Mouse (Mus musculus) c-Kit-positive CD71-negative TER-119-negative erythroid progenitor cells, embryonic 14.5 days (primary cell): ENCODE data around the gene Rbpjl.

Source experiments
- DNase-seq: peaks from one replicate; pipeline ENCODE4 v3.0.0-alpha.2; 2013; ENCODE audit warnings: low read depth

Rbpjl gene

GRCm38 (mm10) chr2:164402906-164403305, at the start of gene Rbpjl:
Rbpjl (plus strand) TSS chr2:164403141.
- no peak for DNase-seq

GRCm38 (mm10) chr2:164353356-164353755, 49.6 kb upstream of the Rbpjl start:
- DNase-seq: no peak

DNA sequence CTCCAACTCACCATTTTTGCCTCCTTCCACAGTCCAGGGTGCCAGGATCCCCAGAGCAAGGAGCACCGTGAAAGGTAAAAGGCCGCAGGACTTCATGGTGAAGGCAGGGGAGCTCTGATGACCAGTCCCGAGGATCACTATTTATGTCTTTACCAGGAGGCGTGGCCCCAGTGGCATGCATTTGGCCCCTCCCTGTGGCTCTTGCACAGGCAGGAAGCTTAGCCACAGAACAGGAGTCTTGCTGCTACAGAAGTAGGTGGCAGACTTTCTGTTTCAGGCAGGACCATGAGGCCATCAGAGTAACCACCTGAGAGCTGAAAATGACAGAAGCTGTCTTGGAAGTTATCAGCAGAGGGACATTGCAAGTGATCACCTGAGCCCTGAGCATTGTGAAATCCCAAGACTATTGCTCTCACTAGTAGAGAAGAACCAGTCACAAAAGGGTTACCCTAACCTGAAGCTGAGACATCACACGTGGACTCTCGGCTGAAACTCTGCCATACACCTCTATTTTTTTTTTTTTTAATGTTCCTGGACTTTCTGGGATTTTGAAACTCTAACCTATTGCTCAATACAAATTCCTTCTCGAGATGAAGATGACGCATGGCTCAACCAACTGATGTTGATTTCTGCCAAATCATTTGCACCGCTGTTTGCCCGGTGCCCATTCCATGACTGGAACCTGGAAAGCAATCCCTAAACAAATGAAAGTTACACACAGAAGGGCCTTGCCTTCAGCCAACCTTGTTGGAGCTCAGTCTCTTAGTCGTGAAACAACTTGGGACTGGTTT, 46.6 kb upstream of the Rbpjl start:
- no peak for DNase-seq

DNA sequence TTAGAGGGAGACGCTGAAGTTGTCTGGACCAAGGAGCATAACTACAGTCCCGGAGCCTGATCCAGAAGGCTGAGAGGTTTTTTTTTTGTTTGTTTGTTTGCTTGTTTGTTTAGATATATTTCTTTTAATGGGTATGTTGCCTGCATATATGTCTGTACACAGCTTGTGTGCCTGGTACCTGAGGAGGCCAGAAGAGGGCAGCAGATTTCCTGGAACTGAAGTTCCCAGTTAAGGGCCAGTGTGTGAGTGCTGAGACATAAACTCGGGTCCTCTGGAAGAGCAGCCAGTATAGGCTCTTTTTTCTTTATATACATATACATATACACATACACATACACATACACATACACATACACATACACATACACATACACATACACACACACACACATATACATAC, 44.6 kb upstream of the Rbpjl start:
- DNase-seq: no peak

- DNase-seq: no peak
Measured at GRCm38 (mm10) chr2:164359031-164359430, 43.9 kb upstream of the Rbpjl start.

GRCm38 (mm10) chr2:164359668-164360067, 43.3 kb upstream of the Rbpjl start:
- no peak for DNase-seq

- DNase-seq: no peak
Measured at GRCm38 (mm10) chr2:164360974-164361657, 41.8 kb upstream of the Rbpjl start.

DNA sequence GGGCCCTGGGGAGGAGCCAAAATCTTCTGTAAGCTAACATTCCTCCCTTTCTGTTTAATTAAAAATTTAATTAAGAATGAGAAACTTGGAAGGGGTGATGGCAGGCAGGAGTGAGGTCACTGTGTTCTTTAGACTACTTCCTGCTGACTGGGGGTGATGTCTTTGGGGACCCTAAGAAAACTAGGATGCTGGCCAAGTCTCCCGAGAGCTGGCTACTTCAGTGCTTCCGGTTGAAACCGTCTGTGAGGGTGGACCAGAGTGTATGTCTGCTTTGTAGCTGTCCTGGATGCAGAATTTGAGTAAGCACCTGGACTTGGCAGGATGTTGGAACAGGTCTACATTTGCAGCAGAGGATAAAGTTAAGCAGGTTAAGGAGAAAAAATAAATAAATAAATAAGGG, 36.0 kb upstream of the Rbpjl start:
- DNase-seq: no peak

- DNase-seq: no peak
Measured at GRCm38 (mm10) chr2:164368620-164369105, 34.3 kb upstream of the Rbpjl start.

GRCm38 (mm10) chr2:164371371-164371770, 31.6 kb upstream of the Rbpjl start:
- DNase-seq: no peak

- no peak for DNase-seq
Measured at GRCm38 (mm10) chr2:164372408-164373053, 30.4 kb upstream of the Rbpjl start.

GRCm38 (mm10) chr2:164373187-164373586, 29.8 kb upstream of the Rbpjl start:
- DNase-seq: no peak

- no peak for DNase-seq
Measured at GRCm38 (mm10) chr2:164377478-164378426, 25.2 kb upstream of the Rbpjl start.

GRCm38 (mm10) chr2:164381726-164382125, 21.2 kb upstream of the Rbpjl start:
- no peak for DNase-seq

DNA sequence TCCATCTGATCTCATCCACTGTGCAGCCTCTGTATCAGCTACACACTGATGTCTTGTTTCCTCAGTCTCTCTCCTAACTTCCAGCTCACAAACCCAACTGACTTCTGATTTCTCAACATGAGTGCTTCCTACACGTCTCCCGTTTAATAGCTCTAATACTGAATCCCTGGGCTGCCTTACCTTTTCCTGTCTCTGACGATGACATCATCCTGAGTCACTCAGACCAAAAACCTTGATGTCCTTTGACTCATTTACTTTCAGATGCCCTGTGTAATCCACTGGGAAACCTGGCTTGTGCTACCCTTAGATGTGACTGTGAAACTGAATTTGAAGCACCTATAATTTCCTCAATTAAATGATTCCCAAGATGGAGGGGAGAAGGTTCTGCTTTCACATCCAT, 20.0 kb upstream of the Rbpjl start:
- DNase-seq: no peak

GRCm38 (mm10) chr2:164383656-164384399, 19.1 kb upstream of the Rbpjl start:
- DNase-seq: no peak

DNA sequence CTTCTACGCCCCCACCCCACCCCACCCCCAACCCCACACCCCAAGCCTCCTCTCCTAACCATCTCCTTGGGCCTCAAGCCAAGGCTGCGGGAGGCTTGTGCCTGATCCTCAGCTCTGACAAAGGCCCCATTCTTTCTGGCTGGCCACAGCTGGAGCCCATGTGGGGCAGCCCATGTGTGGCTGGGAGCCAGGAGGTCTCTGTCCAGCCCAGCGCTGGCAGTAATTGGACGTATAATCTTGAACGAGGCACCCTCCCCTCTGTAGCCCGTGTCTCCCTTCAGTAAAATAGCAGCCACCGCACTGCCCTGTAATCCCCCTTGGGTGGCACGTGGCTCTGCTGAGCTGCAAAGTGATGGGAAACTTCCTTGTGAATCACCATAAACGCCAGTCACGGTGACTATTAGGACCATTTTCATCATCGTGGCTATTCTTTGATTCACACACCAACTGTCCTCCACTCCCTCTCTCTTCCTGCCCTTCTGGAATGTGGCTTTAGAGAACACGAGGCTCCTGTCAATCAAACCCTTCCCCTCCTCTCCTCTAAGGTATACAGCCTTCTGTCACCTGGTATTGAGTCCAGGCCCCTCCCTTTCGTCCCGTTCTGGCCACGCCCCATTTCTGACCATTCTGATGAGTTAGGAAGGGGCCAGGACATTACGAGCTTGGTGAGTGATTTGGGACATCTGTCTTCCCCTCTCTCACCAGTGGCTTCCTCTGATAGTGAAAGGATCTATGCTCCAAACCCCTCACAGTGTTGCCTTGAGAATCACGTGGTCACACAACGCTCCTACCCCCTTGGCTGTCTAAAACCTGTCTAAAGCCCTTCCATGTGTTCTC, 16.8 kb upstream of the Rbpjl start:
- no peak for DNase-seq

DNA sequence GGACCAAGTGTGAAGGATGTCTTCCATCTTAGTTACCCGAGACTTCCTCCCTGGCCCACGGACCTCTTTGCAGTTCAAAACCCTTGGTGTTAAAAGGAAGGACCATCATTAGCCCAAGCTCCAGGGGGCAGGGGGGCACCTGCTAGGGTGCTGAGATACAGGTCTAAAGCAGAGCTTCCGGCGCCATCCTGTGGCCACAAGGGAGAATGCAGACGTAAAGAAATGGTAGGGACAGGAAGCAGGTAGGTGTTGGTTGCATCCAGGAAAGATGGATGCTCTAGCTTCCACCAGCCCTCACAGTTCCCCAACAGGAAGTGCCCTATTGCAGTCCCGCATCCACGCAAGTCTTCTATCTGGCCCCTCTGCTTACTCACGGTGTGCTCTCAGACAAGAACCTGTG, 16.0 kb upstream of the Rbpjl start:
- DNase-seq: no peak

DNA sequence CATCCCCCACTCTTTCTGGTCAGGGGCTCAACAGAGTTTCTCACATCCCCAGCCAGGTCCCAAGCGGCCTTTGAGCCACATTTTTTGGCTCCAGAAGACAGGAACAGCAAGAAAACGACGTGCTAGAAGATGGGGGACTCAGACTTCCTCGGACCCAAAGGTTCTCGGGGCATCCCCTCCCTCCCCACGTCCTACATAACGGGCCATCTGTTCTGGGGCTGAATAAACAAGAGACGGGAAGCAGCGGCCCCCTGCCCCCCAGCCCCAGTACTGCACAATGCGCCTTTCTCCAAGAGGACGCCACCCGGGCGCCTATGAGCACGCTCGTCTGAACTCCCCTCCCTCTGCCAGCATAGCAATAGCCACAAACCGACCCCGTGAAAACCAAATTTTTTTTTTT, 13.9 kb upstream of the Rbpjl start, which contains the start of gene Slpi:
TSS of gene Slpi (minus strand) at position 76 of the 400 bp plus-strand sequence.
- DNase-seq: no peak

DNA sequence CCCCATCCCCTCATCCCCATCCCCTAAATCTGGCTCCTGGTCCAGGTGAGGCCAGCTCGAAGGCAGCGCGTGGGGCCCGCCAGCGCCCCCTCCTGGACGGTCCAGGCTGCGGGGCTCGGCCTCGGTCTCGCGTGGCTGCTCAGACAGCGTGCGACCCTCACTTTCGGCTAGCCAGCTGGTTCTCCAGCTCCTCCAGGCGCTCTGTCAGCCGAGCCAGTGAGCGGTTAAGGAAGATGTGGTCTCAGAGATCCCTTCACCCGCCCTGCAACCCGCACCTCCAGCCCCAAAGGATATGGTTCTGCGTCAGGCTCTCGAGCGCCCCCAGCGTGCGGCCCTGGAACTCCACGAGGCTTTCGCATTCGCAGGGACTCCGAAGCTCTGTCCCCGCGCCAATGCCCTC, 13.4 kb upstream of the Rbpjl start:
- DNase-seq: peak; percentile 62
